Mouse (Mus musculus) R1 (cell line): ENCODE measurements at regions not wholly inside any gene's neighbourhood (a gene's known extent, or its start where the extent isn't known, plus 50 kb on each side); places are given as distances from the start of the nearest gene placed in this dataset.
A peak's percentile ranks its signal among the peaks of the same experiment; 100 is the strongest.

Source experiments
- DNase-seq: peaks from one replicate; pipeline ENCODE4 v3.0.0-alpha.2; 2018; ENCODE audit warnings: low read depth, low spot score

DNA sequence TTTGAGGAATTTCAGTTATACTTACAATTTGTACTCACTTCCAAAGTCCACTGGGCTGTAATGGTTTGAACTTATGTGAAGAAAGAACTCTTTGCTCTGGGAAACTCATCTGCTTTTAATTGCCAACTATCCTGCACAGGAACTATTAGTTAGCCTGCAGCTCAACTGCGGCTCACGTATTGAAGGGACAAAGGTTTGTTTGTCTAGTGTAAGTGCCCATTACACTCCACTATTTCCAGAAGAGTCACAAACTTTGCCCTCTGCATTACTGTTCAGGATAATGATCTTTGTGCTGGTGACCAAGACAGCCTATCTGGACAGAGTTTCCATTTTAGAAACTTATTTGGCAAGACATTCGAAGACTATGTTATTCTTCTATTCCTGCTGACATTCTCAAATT, 74.5 kb downstream of the Slc10a2 start:
- DNase-seq: no peak

GRCm38 (mm10) chr8:5012368-5012767, 92.8 kb downstream of the Slc10a2 start:
- no peak for DNase-seq

DNA sequence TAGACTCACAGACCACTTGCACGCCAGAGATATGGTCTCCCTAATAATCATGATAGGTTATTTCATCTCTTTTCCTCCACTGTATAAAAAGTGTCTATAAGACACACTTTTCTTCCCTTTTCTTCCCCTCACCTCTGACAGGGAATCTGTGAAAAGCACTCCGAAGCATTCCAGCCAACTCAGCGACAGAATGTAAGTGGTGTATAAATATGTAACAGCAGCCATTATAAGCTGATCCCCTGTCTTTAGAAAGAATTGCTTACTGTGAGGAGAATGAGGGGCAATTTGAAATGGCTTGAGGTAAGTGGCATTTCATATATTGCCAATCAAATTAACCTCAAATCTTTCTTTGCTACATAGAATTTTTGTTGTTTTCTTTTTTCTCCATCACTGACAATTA, 93.4 kb downstream of the Slc10a2 start:
- DNase-seq: no peak

DNA sequence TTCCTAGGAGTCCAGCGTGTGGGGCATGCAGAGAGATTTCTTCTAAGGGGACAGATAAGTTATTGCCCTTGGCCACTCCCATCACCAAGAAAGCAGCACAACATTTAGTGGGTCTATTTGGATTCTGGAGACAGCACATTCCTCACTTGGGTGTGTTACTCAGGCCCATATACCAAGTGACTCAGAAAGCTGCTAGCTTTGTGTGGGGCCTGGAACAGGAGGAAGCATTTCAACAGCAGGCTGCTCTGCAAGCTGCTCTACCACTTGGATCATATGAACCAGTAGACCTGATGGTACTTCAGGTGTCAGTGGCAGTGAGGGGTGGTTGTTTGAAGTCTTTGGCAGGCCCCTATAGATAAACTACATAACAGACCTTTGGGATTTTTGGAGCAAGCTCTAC, 101.8 kb downstream of the Slc10a2 start:
- DNase-seq: peak; percentile 13
